Comparison of ENCODE assay signal across 8 mouse cellular contexts in genomic region chr14:52295558-52296264, GRCm38 (mm10). TPM values are rescaled to one million over a fixed set of nuclear protein-coding genes. Genes with fewer than 3 reads are reported as not detected.
A peak's percentile ranks its signal among the peaks of the same experiment; 100 is the strongest.
DNase-seq lines count a peak whose midpoint lies in the region; ATAC-seq and TF ChIP-seq lines count a peak whose summit lies in the region.

No protein-coding gene starts in this region.

- no peak overlapping the region for H3K4me3 ChIP-seq in kidney, postnatal 0 days (replicated peaks; ENCODE audit: low read depth, low read length)
- H3K4me3 ChIP-seq in hindbrain, embryonic 16.5 days (ENCODE audit: low read length): no peak overlapping the region
- no peak overlapping the region for H3K4me3 ChIP-seq in neural tube, embryonic 14.5 days (ENCODE audit: low read depth, low read length)

- peaks cover 56% of the 10 kb centered on the region for H3K36me3 ChIP-seq in kidney, postnatal 0 days (ENCODE audit: insufficient read depth, low read length)
- peaks cover 36% of the 10 kb centered on the region for H3K36me3 ChIP-seq in hindbrain, embryonic 16.5 days (ENCODE audit: control insufficient read depth, insufficient read depth, low read length)
- H3K36me3 ChIP-seq in neural tube, embryonic 14.5 days (ENCODE audit: control insufficient read depth, insufficient read depth, low read length): peaks cover 70% of the 10 kb centered on the region

- peak; percentile 77 for TF ChIP-seq CTCF in kidney, postnatal 0 days (IDR thresholded peaks at IDR 0.05; ENCODE audit: low read depth)
- TF ChIP-seq CTCF in Patski (IDR thresholded peaks at IDR 0.05): peak; percentile 59

- in situ Hi-C loops in Patski (cut with MboI; ENCODE audit: low pct_unique_long_range_greater_than_20kb): loop anchor here (5.0 kb wide), 1 partner anchor 42 kb away; no protein-coding TSS in a partner anchor

- peak; percentile 92 for DNase-seq in kidney, postnatal 0 days (ENCODE audit: low spot score)
- DNase-seq in kidney, postnatal 4 days: no peak
- no peak for DNase-seq in Patski (ENCODE audit: low read depth, low spot score)
- DNase-seq in layer of hippocampus, adult 8-10 months (ENCODE audit: low spot score in 2 of 2): no peak
- no peak for DNase-seq in cerebellum, postnatal 36 days
- DNase-seq in adrenal gland, adult 18-20 months (ENCODE audit: low spot score in 2 of 2): no peak

- 67% methylated on average over 6 of the region's 6 CpGs for WGBS in kidney, postnatal 0 days
- 61% methylated on average over 6 of the region's 6 CpGs for WGBS in hindbrain, embryonic 16.5 days
- 60% methylated on average over 6 of the region's 6 CpGs for WGBS in neural tube, embryonic 14.5 days

- POLR2A ChIA-PET in Patski (lab: Charles Lee): interaction anchor here (1.7 kb wide), 1 partner anchor 44 kb away, joined by 7 read pairs; no protein-coding TSS in a partner anchor

- no peak overlapping the region for H3K27ac ChIP-seq in kidney, postnatal 0 days
- no peak overlapping the region for H3K27ac ChIP-seq in hindbrain, embryonic 16.5 days (ENCODE audit: low read depth, low read length)
- H3K27ac ChIP-seq in neural tube, embryonic 14.5 days (ENCODE audit: low read depth, low read length): no peak overlapping the region

- peak; percentile 47 for ATAC-seq in kidney, postnatal 0 days (replicated peaks; ENCODE audit: low FRiP score, low read depth)
- no peak for ATAC-seq in Patski
- ATAC-seq in hindbrain, embryonic 16.5 days: peak; percentile 57
- peak; percentile 70 for ATAC-seq in neural tube, embryonic 14.5 days (ENCODE audit: low read depth)

- H3K4me2 ChIP-seq in kidney, postnatal 0 days (ENCODE audit: low read length): no peak overlapping the region
- H3K4me2 ChIP-seq in hindbrain, embryonic 16.5 days (ENCODE audit: low read length): no peak overlapping the region
- H3K4me2 ChIP-seq in neural tube, embryonic 14.5 days (ENCODE audit: low read depth, low read length): no peak overlapping the region

- no peaks in the 10 kb centered on the region for H3K4me1 ChIP-seq in kidney, postnatal 0 days (replicated peaks; ENCODE audit: insufficient read depth, low read length)
- no peaks in the 10 kb centered on the region for H3K4me1 ChIP-seq in hindbrain, embryonic 16.5 days (ENCODE audit: control insufficient read depth, insufficient read depth, low read depth, low read length)
- H3K4me1 ChIP-seq in neural tube, embryonic 14.5 days (ENCODE audit: control insufficient read depth, insufficient read depth, low read length): no peaks in the 10 kb centered on the region

- no peaks in the 10 kb centered on the region for H3K27me3 ChIP-seq in kidney, postnatal 0 days (ENCODE audit: insufficient read depth, low read length)
- H3K27me3 ChIP-seq in Patski: no peaks in the 10 kb centered on the region
- H3K27me3 ChIP-seq in hindbrain, embryonic 16.5 days (replicated peaks; ENCODE audit: control insufficient read depth, insufficient read depth, low read length): no peaks in the 10 kb centered on the region
- no peaks in the 10 kb centered on the region for H3K27me3 ChIP-seq in neural tube, embryonic 14.5 days (ENCODE audit: control insufficient read depth, insufficient read depth, low read length)

- H3K9me3 ChIP-seq in kidney, postnatal 0 days (replicated peaks; ENCODE audit: low read length): no peaks in the 10 kb centered on the region
- no peaks in the 10 kb centered on the region for H3K9me3 ChIP-seq in hindbrain, embryonic 16.5 days (ENCODE audit: control insufficient read depth, low read length)
- no peaks in the 10 kb centered on the region for H3K9me3 ChIP-seq in neural tube, embryonic 14.5 days (ENCODE audit: control insufficient read depth, low read length)

- no peak overlapping the region for H3K9ac ChIP-seq in kidney, postnatal 0 days (ENCODE audit: low read depth, low read length)
- H3K9ac ChIP-seq in hindbrain, embryonic 16.5 days (ENCODE audit: low read depth, low read length): no peak overlapping the region
- no peak overlapping the region for H3K9ac ChIP-seq in neural tube, embryonic 14.5 days (replicated peaks; ENCODE audit: low read depth, low read length)

- CTCF ChIA-PET in Patski (lab: Charles Lee): interaction anchor here (0.9 to 6.4 kb wide), 11 partner anchors 9 to 51 kb away, joined by 3 to 56 read pairs (median 5); partner anchors contain the start of genes Mettl3, Rab2b and Tox4

RNA-seq across cellular contexts. Expression of gene Mettl3, which starts 9.2 kb away (rescaled TPM):
- polyA plus RNA-seq in kidney, postnatal 0 days (2015; fragmentation: Nextera tagmentation; extraction: Ambion mirVana): 24.7 and 27.3 TPM in 2 replicates
- polyA plus RNA-seq in Patski (2021): 28.7 TPM
- polyA plus RNA-seq in hindbrain, embryonic 16.5 days (2015; fragmentation: Nextera tagmentation; extraction: Ambion mirVana): 41.6 and 45.4 TPM in 2 replicates
- 41.1 and 42.5 TPM in 2 replicates for polyA plus RNA-seq in neural tube, embryonic 14.5 days (2014; fragmentation: Nextera tagmentation; extraction: Ambion mirVana)
- 10 to 100 TPM; 35.5 to 54.7 (median 43.9) TPM for total RNA-seq in layer of hippocampus, adult 8-10 months (2022)
- 10 to 100 TPM; 36.6 to 46.3 TPM for total RNA-seq in adrenal gland, adult 18-20 months (2021)

RNA-seq across cellular contexts. Expression of gene Rab2b, which starts 16.4 kb away (rescaled TPM):
- polyA plus RNA-seq in kidney, postnatal 0 days (2015; fragmentation: Nextera tagmentation; extraction: Ambion mirVana): 12.6 and 14.3 TPM in 2 replicates
- 20.5 TPM for polyA plus RNA-seq in Patski (2021)
- 55.5 and 59.0 TPM in 2 replicates for polyA plus RNA-seq in hindbrain, embryonic 16.5 days (2015; fragmentation: Nextera tagmentation; extraction: Ambion mirVana)
- 69.4 TPM in 2 replicates for polyA plus RNA-seq in neural tube, embryonic 14.5 days (2014; fragmentation: Nextera tagmentation; extraction: Ambion mirVana)
- total RNA-seq in layer of hippocampus, adult 8-10 months (2022): 10 to 100 TPM; 33.2 to 41.8 (median 37.8) TPM
- 10 to 100 TPM; 31.4 to 37.6 TPM for total RNA-seq in adrenal gland, adult 18-20 months (2021)

RNA-seq across cellular contexts. Expression of gene Tox4, which starts 16.8 kb away (rescaled TPM):
- polyA plus RNA-seq in kidney, postnatal 0 days (2015; fragmentation: Nextera tagmentation; extraction: Ambion mirVana): 30.8 and 34.4 TPM in 2 replicates
- polyA plus RNA-seq in Patski (2021): 38.8 TPM
- polyA plus RNA-seq in hindbrain, embryonic 16.5 days (2015; fragmentation: Nextera tagmentation; extraction: Ambion mirVana): 46.9 and 54.1 TPM in 2 replicates
- polyA plus RNA-seq in neural tube, embryonic 14.5 days (2014; fragmentation: Nextera tagmentation; extraction: Ambion mirVana): 49.0 and 69.3 TPM in 2 replicates
- 10 to 100 TPM; 58.5 to 76.8 (median 70.4) TPM for total RNA-seq in layer of hippocampus, adult 8-10 months (2022)
- 10 to 100 TPM; 64.5 to 66.0 TPM for total RNA-seq in adrenal gland, adult 18-20 months (2021)

RNA-seq across cellular contexts. Expression of gene Sall2, which starts 32.9 kb away (rescaled TPM):
- 20.9 and 23.4 TPM in 2 replicates for polyA plus RNA-seq in kidney, postnatal 0 days (2015; fragmentation: Nextera tagmentation; extraction: Ambion mirVana)
- polyA plus RNA-seq in Patski (2021): 16.8 TPM
- polyA plus RNA-seq in hindbrain, embryonic 16.5 days (2015; fragmentation: Nextera tagmentation; extraction: Ambion mirVana): 40.6 and 49.0 TPM in 2 replicates
- 42.4 and 52.4 TPM in 2 replicates for polyA plus RNA-seq in neural tube, embryonic 14.5 days (2014; fragmentation: Nextera tagmentation; extraction: Ambion mirVana)
- 10 to 100 TPM; 44.9 to 46.8 (median 45.8) TPM for total RNA-seq in layer of hippocampus, adult 8-10 months (2022)
- total RNA-seq in adrenal gland, adult 18-20 months (2021): 1 to 10 TPM; 4.6 to 5.2 TPM

RNA-seq across cellular contexts. Expression of gene Chd8, which starts 38.1 kb away (rescaled TPM):
- polyA plus RNA-seq in kidney, postnatal 0 days (2015; fragmentation: Nextera tagmentation; extraction: Ambion mirVana): 22.0 and 23.3 TPM in 2 replicates
- polyA plus RNA-seq in Patski (2021): 64.4 TPM
- 31.0 and 32.9 TPM in 2 replicates for polyA plus RNA-seq in hindbrain, embryonic 16.5 days (2015; fragmentation: Nextera tagmentation; extraction: Ambion mirVana)
- 49.6 and 59.6 TPM in 2 replicates for polyA plus RNA-seq in neural tube, embryonic 14.5 days (2014; fragmentation: Nextera tagmentation; extraction: Ambion mirVana)
- 100 to 1,000 TPM in 3 of 4 experiments, 10 to 100 TPM in 1; 94.4 to 117 (median 110) TPM for total RNA-seq in layer of hippocampus, adult 8-10 months (2022)
- total RNA-seq in adrenal gland, adult 18-20 months (2021): 10 to 100 TPM; 69.1 to 80.0 TPM
